Mouse (Mus musculus) limb, embryonic 10.5 days (tissue): Measurements from ENCODE around the gene Schip1. TPM values are rescaled to one million over a fixed set of nuclear protein-coding genes. Genes with fewer than 3 reads are reported as not detected.
A peak's percentile ranks its signal among the peaks of the same experiment; 100 is the strongest.

ENCODE experiments used
- DNase-seq: peaks from one replicate; pipeline ENCODE4 v3.0.0-alpha.2; 2017; ENCODE audit warnings: low spot score
- H3K27ac ChIP-seq: fragments of 300-500 bp; sonication (generic); 2 replicates; pipeline ENCODE4 v1.5.1; 2016; ENCODE audit warnings: mild to moderate bottlenecking
- H3K27me3 ChIP-seq: fragments of 300-500 bp; sonication (generic); 2 replicates; pipeline ENCODE4 v1.6.1; 2016; ENCODE audit warnings: low read depth, mild to moderate bottlenecking; ENCODE audit not compliant: poor library complexity, severe bottlenecking
- H3K36me3 ChIP-seq: fragments of 300-500 bp; sonication (generic); 2 replicates; pipeline ENCODE4 v1.6.1; 2016; ENCODE audit warnings: mild to moderate bottlenecking, moderate library complexity
- H3K4me1 ChIP-seq: fragments of 300-500 bp; sonication (generic); 2 replicates; pipeline ENCODE4 v1.6.1; 2016
- H3K4me3 ChIP-seq: fragments of 300-500 bp; sonication (generic); 2 replicates; pipeline ENCODE4 v1.5.1; 2016; ENCODE audit warnings: mild to moderate bottlenecking, moderate library complexity
- H3K9me3 ChIP-seq: fragments of 300-500 bp; sonication (generic); replicated peaks from 2 replicates; pipeline ENCODE4 v1.6.1; 2016; ENCODE audit warnings: mild to moderate bottlenecking
- WGBS: fragments of 180-500 bp; shearing (Covaris S2); methylation state at CpG from one replicate; pipeline ENCODE4 v1.1.7; 2016; 5-methylcytosine and 5-hydroxymethylcytosine counted together
- polyA plus RNA-seq: library from polyadenylated mRNA; unstranded; fragments of >200 nt; fragmentation: Nextera tagmentation; extraction: Ambion mirVana; gene quantifications from 2 replicates; pipeline ENCODE4 v1.2.1, GENCODE M21; 2016

Schip1 gene
- polyA plus RNA-seq, 1 experiment from 2014 or later = 28.9 TPM

DNA sequence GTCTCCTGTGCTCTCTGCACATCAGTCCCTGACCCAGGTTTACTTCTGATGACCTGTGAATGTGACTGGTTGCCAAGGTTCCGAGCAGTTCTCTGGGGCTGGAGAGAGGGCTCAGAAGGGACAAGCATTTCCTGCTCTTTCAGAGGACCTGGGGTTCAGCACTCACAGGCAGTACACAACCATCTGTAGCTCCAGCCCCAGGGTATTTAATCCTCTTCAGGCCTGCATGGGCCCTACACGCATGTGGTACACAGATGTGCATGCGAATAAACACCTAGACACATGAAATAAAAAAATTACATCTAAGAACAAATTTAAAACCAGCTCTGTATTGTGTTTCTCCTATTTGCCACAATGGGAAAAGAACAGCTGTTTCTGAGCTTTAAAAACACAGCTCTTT lies 503.5 kb downstream of the Schip1 start:
- WGBS = 66% methylated on average over 3 of the region's 3 CpGs
- Histone ChIP-seq H3K36me3 (no peaks in the 10 kb centered on the region), H3K4me1 (peaks cover 24% of the 10 kb centered on the region), H3K27ac (peak overlapping the region; percentile 81), H3K27me3 (no peaks in the 10 kb centered on the region), H3K9me3 (no peaks in the 10 kb centered on the region), H3K4me3 (no peak overlapping the region)
- DNase-seq = no peak

DNA sequence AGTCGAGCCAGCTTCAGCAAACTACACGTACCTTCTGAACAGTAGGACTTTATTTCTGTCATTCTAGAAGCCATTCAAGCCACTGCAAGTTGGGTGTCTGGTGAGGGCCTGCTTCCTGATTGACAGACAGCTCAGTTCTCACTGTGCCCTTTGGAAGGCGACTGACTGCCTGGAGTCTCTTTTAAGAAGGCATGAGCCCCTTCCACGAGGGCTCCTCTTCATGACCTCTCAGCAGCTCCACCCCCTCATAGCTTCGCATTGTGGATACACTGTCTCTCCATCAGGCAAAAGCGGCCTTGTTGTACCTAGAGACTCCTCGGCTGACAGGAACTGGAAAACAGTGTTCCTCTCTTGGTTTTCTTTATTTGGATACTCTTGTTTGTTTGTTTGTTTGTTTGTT lies 504.1 kb downstream of the Schip1 start:
- no peaks in the 10 kb centered on the region for H3K9me3 ChIP-seq
- no peaks in the 10 kb centered on the region for H3K36me3 ChIP-seq
- 54% methylated on average over 7 of the region's 7 CpGs for WGBS
- no peak for DNase-seq
- H3K27ac ChIP-seq = peak overlapping the region; percentile 81
- peaks cover 29% of the 10 kb centered on the region for H3K4me1 ChIP-seq
- H3K27me3 ChIP-seq = no peaks in the 10 kb centered on the region
- H3K4me3 ChIP-seq = no peak overlapping the region

GRCm38 (mm10) chr3:68570319-68570718 lies 505.7 kb downstream of the Schip1 start:
- Histone ChIP-seq H3K4me3 (no peak overlapping the region), H3K36me3 (no peaks in the 10 kb centered on the region), H3K4me1 (peaks cover 29% of the 10 kb centered on the region), H3K9me3 (no peaks in the 10 kb centered on the region), H3K27me3 (peaks cover 1% of the 10 kb centered on the region; the same call in 1 of the 2 replicates), H3K27ac (no peak overlapping the region)
- DNase-seq = no peak
- WGBS = 87% methylated on average over 4 of the region's 4 CpGs

GRCm38 (mm10) chr3:68572249-68573225 lies 507.9 kb downstream of the Schip1 start:
- Histone ChIP-seq H3K27ac (peak overlapping the region; percentile 81), H3K4me1 (peaks cover 44% of the 10 kb centered on the region), H3K9me3 (no peaks in the 10 kb centered on the region), H3K27me3 (peaks cover 13% of the 10 kb centered on the region; the same call in 1 of the 2 replicates), H3K4me3 (peak overlapping the region; percentile 51), H3K36me3 (no peaks in the 10 kb centered on the region)
- 15% methylated on average over 28 of the region's 28 CpGs for WGBS
- DNase-seq = peak; percentile 68

DNA sequence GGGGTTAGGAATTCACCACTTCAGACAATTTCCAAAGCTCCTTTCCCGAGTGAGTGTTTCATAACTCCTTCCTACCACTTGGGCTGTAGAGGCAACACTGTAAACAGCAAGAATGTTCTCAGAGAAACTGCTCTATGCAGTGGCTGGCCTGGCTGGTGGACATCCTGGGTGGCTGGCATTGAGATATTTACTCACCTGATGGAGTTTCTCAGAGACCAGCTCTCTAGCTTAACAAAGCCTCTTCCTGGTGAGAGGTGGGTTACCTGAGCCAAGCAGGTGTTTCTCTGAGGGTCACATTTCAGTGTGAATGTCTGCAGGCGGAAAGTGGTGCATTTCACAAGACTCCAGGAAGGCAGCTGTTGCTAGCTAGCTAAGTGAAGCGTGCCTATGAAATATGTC lies 508.6 kb downstream of the Schip1 start:
- no peak for DNase-seq
- H3K4me1 ChIP-seq = peaks cover 39% of the 10 kb centered on the region
- no peaks in the 10 kb centered on the region for H3K9me3 ChIP-seq
- H3K4me3 ChIP-seq = no peak overlapping the region
- peaks cover 13% of the 10 kb centered on the region; the same call in 1 of the 2 replicates for H3K27me3 ChIP-seq
- 70% methylated on average over 3 of the region's 3 CpGs for WGBS
- H3K27ac ChIP-seq = no peak overlapping the region
- H3K36me3 ChIP-seq = no peaks in the 10 kb centered on the region

DNA sequence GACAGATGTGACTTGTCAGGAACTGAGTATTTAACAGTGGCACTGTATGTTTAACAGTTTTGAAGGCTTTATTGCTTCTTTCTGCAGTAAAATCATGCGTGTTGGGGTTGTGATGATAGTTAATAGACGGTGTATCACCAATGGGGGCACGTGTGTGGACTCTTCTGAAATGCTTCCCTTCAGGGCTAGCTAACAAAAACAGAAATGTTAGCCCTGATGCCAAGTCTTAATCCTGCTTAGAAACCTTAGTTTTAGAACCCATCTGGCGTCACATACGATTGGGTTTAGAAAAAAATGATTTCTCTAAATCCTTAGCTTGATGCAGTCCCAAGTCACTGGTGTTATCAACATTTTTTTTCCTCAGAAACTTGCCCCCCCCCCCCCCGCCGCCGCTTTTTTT lies 509.5 kb downstream of the Schip1 start:
- Histone ChIP-seq H3K4me1 (peaks cover 32% of the 10 kb centered on the region), H3K36me3 (no peaks in the 10 kb centered on the region), H3K9me3 (no peaks in the 10 kb centered on the region), H3K4me3 (no peak overlapping the region), H3K27me3 (peaks cover 13% of the 10 kb centered on the region; the same call in 1 of the 2 replicates), H3K27ac (no peak overlapping the region)
- 46% methylated on average over 8 of the region's 8 CpGs for WGBS
- DNase-seq = no peak

DNA sequence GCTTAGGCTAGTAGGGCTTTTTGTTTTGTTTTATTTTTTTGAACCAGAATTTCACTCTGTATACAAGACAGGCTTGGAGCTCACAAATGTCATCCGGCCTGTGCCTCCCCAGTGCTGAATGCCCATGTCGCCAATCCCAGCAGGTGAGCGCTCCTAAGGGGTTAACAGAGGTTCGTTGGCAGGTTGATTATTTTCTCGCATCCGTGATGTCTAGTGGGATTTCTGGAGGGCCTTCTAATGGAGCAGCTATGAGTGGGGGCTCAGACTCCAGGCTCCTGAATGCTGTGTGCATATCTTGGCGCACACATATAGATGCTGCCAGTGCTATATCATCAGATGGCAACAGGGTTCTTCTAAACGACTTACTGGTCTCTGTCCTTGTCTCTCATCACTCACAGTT lies 510.0 kb downstream of the Schip1 start:
- Histone ChIP-seq H3K36me3 (no peaks in the 10 kb centered on the region), H3K27ac (no peak overlapping the region), H3K4me1 (peaks cover 32% of the 10 kb centered on the region), H3K27me3 (peaks cover 13% of the 10 kb centered on the region; the same call in 1 of the 2 replicates), H3K4me3 (no peak overlapping the region), H3K9me3 (no peaks in the 10 kb centered on the region)
- DNase-seq = no peak
- 77% methylated on average over 8 of the region's 8 CpGs for WGBS

DNA sequence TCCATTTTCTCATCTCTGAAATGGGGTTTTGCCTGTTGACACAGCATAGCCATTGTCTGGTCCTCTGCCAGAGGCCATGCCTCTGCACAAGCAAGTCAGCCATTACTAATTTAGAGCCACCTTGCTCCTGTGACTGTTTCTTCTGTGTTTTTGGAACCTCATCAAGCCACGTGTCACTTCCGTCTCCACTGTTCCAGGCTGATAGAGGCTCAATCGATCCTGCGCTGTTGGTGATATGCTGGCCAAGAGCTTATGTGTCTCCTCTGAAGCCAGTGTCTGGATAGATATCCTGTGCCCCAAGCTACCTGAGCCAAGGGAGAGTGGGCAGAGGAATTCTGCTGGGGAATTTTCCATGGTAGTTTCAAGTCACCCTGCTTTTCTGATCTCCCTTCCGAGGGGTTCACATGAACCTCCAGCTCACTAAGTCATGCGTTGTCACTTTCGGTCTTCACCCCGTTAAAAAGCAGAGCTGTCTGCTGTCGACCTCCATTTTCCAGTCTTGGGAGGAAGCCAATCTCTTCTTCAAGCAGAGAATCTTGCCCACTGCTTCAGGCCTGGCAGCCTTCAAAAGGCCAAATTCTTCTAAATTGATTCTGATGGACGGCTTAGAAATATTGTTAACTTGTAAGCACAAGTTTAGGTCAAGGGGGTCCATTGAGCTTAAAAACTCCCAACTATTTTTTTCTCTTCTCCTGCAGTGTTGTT lies 511.2 kb downstream of the Schip1 start:
- Histone ChIP-seq H3K36me3 (no peaks in the 10 kb centered on the region), H3K4me1 (peaks cover 32% of the 10 kb centered on the region), H3K4me3 (no peak overlapping the region), H3K27ac (no peak overlapping the region; the same call in 1 of the 2 replicates), H3K27me3 (peaks cover 13% of the 10 kb centered on the region; the same call in 1 of the 2 replicates), H3K9me3 (no peaks in the 10 kb centered on the region)
- no peak for DNase-seq
- WGBS = 68% methylated on average over 10 of the region's 10 CpGs

DNA sequence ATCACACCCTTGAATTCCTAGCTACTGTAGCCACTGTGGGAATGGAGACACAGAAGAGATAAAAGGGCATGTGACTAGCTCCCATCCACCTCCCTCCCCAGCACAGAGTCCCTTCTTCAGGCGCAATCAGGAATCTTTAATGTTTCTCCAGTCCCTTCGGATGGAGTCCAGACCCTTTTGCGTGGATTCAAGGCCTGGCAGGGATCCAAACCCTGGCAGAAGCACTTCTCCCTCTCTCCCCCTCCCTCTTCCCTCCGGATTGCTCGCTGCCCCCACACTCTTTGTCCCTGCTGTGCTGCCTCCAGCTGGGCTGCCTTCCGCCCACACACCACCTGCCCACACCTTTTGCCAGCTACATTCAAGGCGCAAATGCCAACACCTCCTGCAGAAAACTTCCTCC lies 511.8 kb downstream of the Schip1 start:
- peak overlapping the region; percentile 58; the same call in 1 of the 2 replicates for H3K27ac ChIP-seq

DNA sequence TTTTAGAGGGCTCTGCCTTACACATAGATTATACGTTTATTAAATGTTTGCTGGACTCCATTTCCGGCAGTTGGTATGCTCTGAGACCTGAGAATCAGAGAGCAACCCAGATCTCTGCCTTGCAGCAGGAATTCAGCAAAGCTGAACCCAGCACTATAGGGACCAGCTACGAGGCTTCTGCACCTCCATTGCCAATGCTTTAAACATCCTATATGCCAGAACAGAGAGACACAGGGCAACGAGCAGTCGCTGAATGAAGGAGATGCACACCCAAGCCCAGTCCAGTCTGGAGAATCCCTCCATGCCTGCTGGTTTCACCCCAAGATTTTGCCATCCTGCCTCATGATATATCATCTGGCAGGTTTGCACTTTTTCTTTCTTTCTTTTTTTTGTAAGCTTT lies 512.3 kb downstream of the Schip1 start:
- DNase-seq = no peak
- H3K36me3 ChIP-seq = no peaks in the 10 kb centered on the region
- WGBS = 57% methylated on average over 5 of the region's 5 CpGs
- no peaks in the 10 kb centered on the region for H3K9me3 ChIP-seq
- H3K4me3 ChIP-seq = no peak overlapping the region
- peak overlapping the region; percentile 58; the same call in 1 of the 2 replicates for H3K27ac ChIP-seq
- H3K4me1 ChIP-seq = peaks cover 38% of the 10 kb centered on the region
- peaks cover 13% of the 10 kb centered on the region; the same call in 1 of the 2 replicates for H3K27me3 ChIP-seq

More for the DNA sequence above, 511.8 kb downstream of the Schip1 start:
- DNase-seq = no peak
- 23% methylated on average over 7 of the region's 7 CpGs for WGBS
- Histone ChIP-seq H3K27me3 (peaks cover 13% of the 10 kb centered on the region; the same call in 1 of the 2 replicates), H3K9me3 (no peaks in the 10 kb centered on the region), H3K36me3 (no peaks in the 10 kb centered on the region), H3K4me3 (no peak overlapping the region), H3K4me1 (peaks cover 33% of the 10 kb centered on the region)

- no peaks in the 10 kb centered on the region for H3K36me3 ChIP-seq
- peaks cover 58% of the 10 kb centered on the region for H3K4me1 ChIP-seq
- peak overlapping the region; percentile 66 for H3K27ac ChIP-seq
- H3K4me3 ChIP-seq = no peak overlapping the region
- no peaks in the 10 kb centered on the region for H3K9me3 ChIP-seq
- DNase-seq = no peak
- 61% methylated on average over 13 of the region's 13 CpGs for WGBS
- 0 out of 2 replicates have a peak, but pooled peaks cover 5% of the 10 kb centered on the region for H3K27me3 ChIP-seq
Measured at GRCm38 (mm10) chr3:68581591-68581990, 517.0 kb downstream of the Schip1 start.

GRCm38 (mm10) chr3:68582103-68582740 lies 517.6 kb downstream of the Schip1 start:
- Histone ChIP-seq H3K27ac (peak overlapping the region; percentile 86), H3K27me3 (no peaks in the 10 kb centered on the region), H3K4me1 (peaks cover 59% of the 10 kb centered on the region), H3K9me3 (no peaks in the 10 kb centered on the region), H3K36me3 (no peaks in the 10 kb centered on the region), H3K4me3 (no peak overlapping the region)
- 74% methylated on average over 12 of the region's 12 CpGs for WGBS
- peak; percentile 47 for DNase-seq
